Mouse (Mus musculus) limb, embryonic 15.5 days (tissue): ENCODE results near the gene Cxcr1. TPM values are rescaled to one million over a fixed set of nuclear protein-coding genes. Genes with fewer than 3 reads are reported as not detected.
"Not testable (repeated sequence)": the region's sequence is repeated elsewhere in the genome, so short reads cannot be mapped to it uniquely, and the experiment has no call there.

ENCODE experiments used
- ATAC-seq: fragments of 200-750 bp; cut with Nextera tagmentation; 2 replicates; pipeline ENCODE4 v1.8.0; 2017; ENCODE audit warnings: low read depth, moderate TSS enrichment; ENCODE audit not compliant: insufficient number of reproducible peaks, low FRiP score, low TSS enrichment
- H3K27ac ChIP-seq: fragments of 300-500 bp; sonication (generic); 2 replicates; pipeline ENCODE4 v1.5.1; 2015; ENCODE audit warnings: moderate library complexity, mild to moderate bottlenecking, inconsistent platforms
- H3K27me3 ChIP-seq: fragments of 300-500 bp; sonication (generic); 2 replicates; pipeline ENCODE4 v1.6.1; 2015; ENCODE audit warnings: inconsistent platforms
- H3K36me3 ChIP-seq: fragments of 300-500 bp; sonication (generic); 2 replicates; pipeline ENCODE4 v1.6.1; 2015; ENCODE audit warnings: inconsistent platforms
- H3K4me1 ChIP-seq: fragments of 300-500 bp; sonication (generic); 2 replicates; pipeline ENCODE4 v1.6.1; 2015; ENCODE audit warnings: inconsistent platforms
- H3K4me2 ChIP-seq: fragments of 300-500 bp; sonication (generic); 2 replicates; pipeline ENCODE4 v1.6.1; 2015; ENCODE audit warnings: mild to moderate bottlenecking, inconsistent platforms
- H3K4me3 ChIP-seq: fragments of 300-500 bp; sonication (generic); 2 replicates; pipeline ENCODE4 v1.5.1; 2015; ENCODE audit warnings: mild to moderate bottlenecking, inconsistent platforms
- H3K9ac ChIP-seq: fragments of 300-500 bp; sonication (generic); 2 replicates; pipeline ENCODE4 v1.6.1; 2015; ENCODE audit warnings: inconsistent platforms
- H3K9me3 ChIP-seq: fragments of 300-500 bp; sonication (generic); 2 replicates; pipeline ENCODE4 v1.6.1; 2016; ENCODE audit warnings: inconsistent platforms
- WGBS: fragments of 180-500 bp; shearing (Covaris S2); methylation state at CpG from one replicate; pipeline ENCODE4 v1.1.7; 2015; 5-methylcytosine and 5-hydroxymethylcytosine counted together
- polyA plus RNA-seq: library from polyadenylated mRNA; unstranded; fragments of >200 nt; fragmentation: Nextera tagmentation; extraction: Ambion mirVana; gene quantifications from 2 replicates; pipeline ENCODE4 v1.2.1, GENCODE M21; 2015

Cxcr1 gene
- polyA plus RNA-seq, 1 experiment from 2014 or later = not detected

GRCm38 (mm10) chr1:74190471-74190870, 4.0 kb downstream of the Cxcr1 start:
- H3K9me3 ChIP-seq = no peaks in the 10 kb centered on the region
- H3K27ac ChIP-seq = no peak overlapping the region
- H3K27me3 ChIP-seq = no peaks in the 10 kb centered on the region
- H3K4me1 ChIP-seq = no peaks in the 10 kb centered on the region
- H3K4me3 ChIP-seq = no peak overlapping the region
- H3K9ac ChIP-seq = no peak overlapping the region
- no peak for ATAC-seq
- no peaks in the 10 kb centered on the region for H3K36me3 ChIP-seq
- no peak overlapping the region for H3K4me2 ChIP-seq
- WGBS = 90% methylated on average over 7 of the region's 7 CpGs

- H3K27ac ChIP-seq = no peak overlapping the region
- H3K27me3 ChIP-seq = no peaks in the 10 kb centered on the region
- no peak overlapping the region for H3K4me3 ChIP-seq
- H3K4me2 ChIP-seq = no peak overlapping the region
- WGBS = 49% methylated on average over 2 of the region's 2 CpGs
- H3K9me3 ChIP-seq = no peaks in the 10 kb centered on the region
- H3K36me3 ChIP-seq = no peaks in the 10 kb centered on the region
- no peak for ATAC-seq
- H3K9ac ChIP-seq = no peak overlapping the region
- 0 out of 2 replicates have a peak, but pooled peaks cover 2% of the 10 kb centered on the region for H3K4me1 ChIP-seq
Measured at GRCm38 (mm10) chr1:74183006-74183405, 11.4 kb downstream of the Cxcr1 start.

GRCm38 (mm10) chr1:74181462-74181861, 13.0 kb downstream of the Cxcr1 start:
- no peaks in the 10 kb centered on the region for H3K27me3 ChIP-seq
- H3K4me1 ChIP-seq = 0 out of 2 replicates have a peak, but pooled peaks cover 2% of the 10 kb centered on the region
- no peak overlapping the region for H3K4me3 ChIP-seq
- no peak overlapping the region for H3K9ac ChIP-seq
- no peak overlapping the region for H3K4me2 ChIP-seq
- no peak overlapping the region for H3K27ac ChIP-seq
- no peak for ATAC-seq
- H3K9me3 ChIP-seq = no peaks in the 10 kb centered on the region
- WGBS = 50% methylated on average over 2 of the region's 2 CpGs
- no peaks in the 10 kb centered on the region for H3K36me3 ChIP-seq

- no peaks in the 10 kb centered on the region for H3K27me3 ChIP-seq
- WGBS = 47% methylated on average over 9 of the region's 9 CpGs
- H3K4me2 ChIP-seq = no peak overlapping the region
- H3K27ac ChIP-seq = no peak overlapping the region
- no peaks in the 10 kb centered on the region for H3K9me3 ChIP-seq
- no peak overlapping the region for H3K9ac ChIP-seq
- no peak overlapping the region for H3K4me3 ChIP-seq
- H3K36me3 ChIP-seq = no peaks in the 10 kb centered on the region
- no peak for ATAC-seq
- 0 out of 2 replicates have a peak, but pooled peaks cover 2% of the 10 kb centered on the region for H3K4me1 ChIP-seq
Measured at GRCm38 (mm10) chr1:74179624-74180408, 14.6 kb downstream of the Cxcr1 start.

GRCm38 (mm10) chr1:74178618-74179017, 15.8 kb downstream of the Cxcr1 start:
- H3K4me1 ChIP-seq = 0 out of 2 replicates have a peak, but pooled peaks cover 2% of the 10 kb centered on the region
- no peak for ATAC-seq
- H3K9ac ChIP-seq = no peak overlapping the region
- no peak overlapping the region for H3K4me2 ChIP-seq
- H3K4me3 ChIP-seq = no peak overlapping the region
- H3K27me3 ChIP-seq = no peaks in the 10 kb centered on the region
- H3K36me3 ChIP-seq = no peaks in the 10 kb centered on the region
- WGBS = 83% methylated on average over 3 of the region's 3 CpGs
- H3K27ac ChIP-seq = no peak overlapping the region
- no peaks in the 10 kb centered on the region for H3K9me3 ChIP-seq

GRCm38 (mm10) chr1:74175731-74176130, 18.7 kb downstream of the Cxcr1 start:
- 0 out of 2 replicates have a peak, but pooled peaks cover 2% of the 10 kb centered on the region for H3K4me1 ChIP-seq
- H3K27ac ChIP-seq = no peak overlapping the region
- H3K4me3 ChIP-seq = no peak overlapping the region
- no peak overlapping the region for H3K9ac ChIP-seq
- no peaks in the 10 kb centered on the region for H3K27me3 ChIP-seq
- no peak for ATAC-seq
- 70% methylated on average over 4 of the region's 4 CpGs for WGBS
- H3K36me3 ChIP-seq = no peaks in the 10 kb centered on the region
- H3K9me3 ChIP-seq = no peaks in the 10 kb centered on the region
- H3K4me2 ChIP-seq = no peak overlapping the region

- WGBS = 84% methylated on average over 3 of the region's 3 CpGs
- Histone ChIP-seq H3K4me1 (no peaks in the 10 kb centered on the region), H3K9ac (no peak overlapping the region), H3K4me2 (no peak overlapping the region), H3K27me3 (no peaks in the 10 kb centered on the region), H3K36me3 (no peaks in the 10 kb centered on the region), H3K9me3 (no peaks in the 10 kb centered on the region), H3K4me3 (no peak overlapping the region), H3K27ac (no peak overlapping the region)
- no peak for ATAC-seq
Measured at GRCm38 (mm10) chr1:74172722-74173121, 21.7 kb downstream of the Cxcr1 start.

GRCm38 (mm10) chr1:74169721-74170120, 24.7 kb downstream of the Cxcr1 start:
- H3K4me3 ChIP-seq = no peak overlapping the region
- WGBS = 90% methylated on average over 3 of the region's 3 CpGs
- no peaks in the 10 kb centered on the region for H3K9me3 ChIP-seq
- H3K36me3 ChIP-seq = no peaks in the 10 kb centered on the region
- no peaks in the 10 kb centered on the region for H3K4me1 ChIP-seq
- H3K9ac ChIP-seq = no peak overlapping the region
- no peaks in the 10 kb centered on the region for H3K27me3 ChIP-seq
- H3K4me2 ChIP-seq = no peak overlapping the region
- ATAC-seq = no peak
- no peak overlapping the region for H3K27ac ChIP-seq

GRCm38 (mm10) chr1:74167136-74167535, 27.3 kb downstream of the Cxcr1 start:
- Histone ChIP-seq H3K27me3 (no peaks in the 10 kb centered on the region), H3K9me3 (no peaks in the 10 kb centered on the region), H3K36me3 (no peaks in the 10 kb centered on the region), H3K27ac (no peak overlapping the region), H3K4me3 (no peak overlapping the region), H3K9ac (no peak overlapping the region), H3K4me2 (no peak overlapping the region), H3K4me1 (no peaks in the 10 kb centered on the region)
- ATAC-seq = no peak
- 71% methylated on average over 5 of the region's 5 CpGs for WGBS

GRCm38 (mm10) chr1:74160036-74160435, 34.4 kb downstream of the Cxcr1 start:
- no peak overlapping the region for H3K27ac ChIP-seq
- WGBS = 64% methylated on average over 2 of the region's 2 CpGs
- H3K9me3 ChIP-seq = no peaks in the 10 kb centered on the region
- H3K9ac ChIP-seq = no peak overlapping the region
- ATAC-seq = no peak
- no peak overlapping the region for H3K4me3 ChIP-seq
- H3K4me1 ChIP-seq = no peaks in the 10 kb centered on the region
- H3K27me3 ChIP-seq = no peaks in the 10 kb centered on the region
- H3K36me3 ChIP-seq = no peaks in the 10 kb centered on the region
- H3K4me2 ChIP-seq = no peak overlapping the region

- not testable (repeated sequence) for H3K9me3 ChIP-seq, H3K27me3 ChIP-seq, H3K4me1 ChIP-seq, H3K4me3 ChIP-seq, H3K4me2 ChIP-seq, H3K36me3 ChIP-seq, H3K9ac ChIP-seq, H3K27ac ChIP-seq, ATAC-seq
- whole genome bisulfite sequencing = 87% methylated on average over 5 of the region's 5 CpGs
Measured at GRCm38 (mm10) chr1:74159613-74160012, 34.8 kb downstream of the Cxcr1 start.

GRCm38 (mm10) chr1:74156381-74156910, 38.0 kb downstream of the Cxcr1 start:
- Histone ChIP-seq H3K27ac (no peak overlapping the region), H3K4me3 (no peak overlapping the region), H3K4me2 (no peak overlapping the region), H3K9me3 (no peaks in the 10 kb centered on the region), H3K36me3 (no peaks in the 10 kb centered on the region), H3K4me1 (no peaks in the 10 kb centered on the region), H3K27me3 (no peaks in the 10 kb centered on the region), H3K9ac (no peak overlapping the region)
- no peak for ATAC-seq
- WGBS = 76% methylated on average over 14 of the region's 14 CpGs
